Mouse (Mus musculus): ENCODE data around the gene Zfhx3.

DNA sequence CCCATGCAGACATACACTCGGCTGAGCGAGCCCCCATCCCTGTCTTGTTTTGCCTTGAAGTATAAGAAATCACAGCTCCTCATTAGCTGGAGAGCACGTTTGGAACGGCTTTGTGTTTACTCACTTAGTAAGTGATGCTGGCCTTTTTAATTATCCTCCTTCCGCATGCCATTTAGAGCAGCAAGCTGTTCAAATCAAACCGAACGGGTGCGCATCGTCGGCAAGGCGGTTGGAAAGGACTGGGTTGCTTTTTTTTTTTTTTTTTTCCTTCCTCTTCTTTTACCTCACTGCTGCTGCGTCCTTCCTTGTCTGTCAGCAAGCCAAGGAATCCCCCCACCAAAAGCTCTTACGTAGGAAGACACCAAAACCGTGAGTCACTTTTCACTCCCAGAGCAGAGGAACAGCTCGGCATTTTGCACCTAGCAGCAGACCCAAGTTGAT lies 594.5 kb downstream of the Zfhx3 start:
- TF ChIP-seq POLR2A (IDR thresholded peaks at IDR 0.05; ENCODE audit: borderline replicate concordance, low read depth, low read length) (no peak), CTCF (IDR thresholded peaks at IDR 0.05; ENCODE audit: low read depth, low read length) (no peak)
